Mouse (Mus musculus) hindbrain, embryonic 12.5 days (tissue): Measurements from ENCODE around the gene Srrd. TPM values are rescaled to one million over a fixed set of nuclear protein-coding genes. Genes with fewer than 3 reads are reported as not detected.
A peak's percentile ranks its signal among the peaks of the same experiment; 100 is the strongest.
"Not testable (repeated sequence)": the region's sequence is repeated elsewhere in the genome, so short reads cannot be mapped to it uniquely, and the experiment has no call there.

Source experiments
- ATAC-seq: fragments of 200-750 bp; cut with Nextera tagmentation; 2 replicates; pipeline ENCODE4 v1.8.0; 2017; ENCODE audit warnings: moderate TSS enrichment; ENCODE audit not compliant: low FRiP score
- H3K27ac ChIP-seq: fragments of 300-500 bp; sonication (generic); 2 replicates; pipeline ENCODE4 v1.5.1; 2016; ENCODE audit warnings: mild to moderate bottlenecking
- H3K27me3 ChIP-seq: fragments of 300-500 bp; sonication (generic); 2 replicates; pipeline ENCODE4 v1.6.1; 2016; ENCODE audit warnings: mild to moderate bottlenecking
- H3K36me3 ChIP-seq: fragments of 300-500 bp; sonication (generic); 2 replicates; pipeline ENCODE4 v1.6.1; 2016; ENCODE audit warnings: mild to moderate bottlenecking
- H3K4me1 ChIP-seq: fragments of 300-500 bp; sonication (generic); 2 replicates; pipeline ENCODE4 v1.6.1; 2016
- H3K4me2 ChIP-seq: fragments of 300-500 bp; sonication (generic); replicated peaks from 2 replicates; pipeline ENCODE4 v1.6.1; 2016; ENCODE audit warnings: mild to moderate bottlenecking
- H3K4me3 ChIP-seq: fragments of 300-500 bp; sonication (generic); 2 replicates; pipeline ENCODE4 v1.5.1; 2016; ENCODE audit warnings: mild to moderate bottlenecking
- H3K9ac ChIP-seq: fragments of 300-500 bp; sonication (generic); 2 replicates; pipeline ENCODE4 v1.6.1; 2016; ENCODE audit warnings: mild to moderate bottlenecking, moderate library complexity
- H3K9me3 ChIP-seq: fragments of 300-500 bp; sonication (generic); replicated peaks from 2 replicates; pipeline ENCODE4 v1.6.1; 2016; ENCODE audit warnings: mild to moderate bottlenecking
- WGBS: fragments of 180-500 bp; shearing (Covaris S2); methylation state at CpG from one replicate; pipeline ENCODE4 v1.1.7; 2016; 5-methylcytosine and 5-hydroxymethylcytosine counted together
- polyA plus RNA-seq: library from polyadenylated mRNA; unstranded; fragments of >200 nt; fragmentation: Nextera tagmentation; extraction: Ambion mirVana; gene quantifications from 2 replicates; pipeline ENCODE4 v1.2.1, GENCODE M21; 2016

The Srrd gene
- polyA plus RNA-seq, 1 experiment from 2014 or later = 47.6 TPM

- Histone ChIP-seq H3K27me3 (no peaks in the 10 kb centered on the region), H3K9me3 (no peaks in the 10 kb centered on the region), H3K27ac (peak within 1 kb of the TSS; percentile 78), H3K4me1 (peaks cover 18% of the 10 kb centered on the region), H3K4me2 (peak within 1 kb of the TSS; percentile 82), H3K36me3 (peaks cover 27% of the 10 kb centered on the region), H3K9ac (peak within 1 kb of the TSS; percentile 83), H3K4me3 (peak within 1 kb of the TSS; percentile 94)
- peak; percentile 88 for ATAC-seq
- 8% methylated on average over 48 of the region's 48 CpGs for WGBS
Measured at GRCm38 (mm10) chr5:112325546-112326445, 17.0 kb downstream of the Srrd start, which contains the start of gene Tfip11. Tfip11 (plus strand) TSS chr5:112326358.

DNA sequence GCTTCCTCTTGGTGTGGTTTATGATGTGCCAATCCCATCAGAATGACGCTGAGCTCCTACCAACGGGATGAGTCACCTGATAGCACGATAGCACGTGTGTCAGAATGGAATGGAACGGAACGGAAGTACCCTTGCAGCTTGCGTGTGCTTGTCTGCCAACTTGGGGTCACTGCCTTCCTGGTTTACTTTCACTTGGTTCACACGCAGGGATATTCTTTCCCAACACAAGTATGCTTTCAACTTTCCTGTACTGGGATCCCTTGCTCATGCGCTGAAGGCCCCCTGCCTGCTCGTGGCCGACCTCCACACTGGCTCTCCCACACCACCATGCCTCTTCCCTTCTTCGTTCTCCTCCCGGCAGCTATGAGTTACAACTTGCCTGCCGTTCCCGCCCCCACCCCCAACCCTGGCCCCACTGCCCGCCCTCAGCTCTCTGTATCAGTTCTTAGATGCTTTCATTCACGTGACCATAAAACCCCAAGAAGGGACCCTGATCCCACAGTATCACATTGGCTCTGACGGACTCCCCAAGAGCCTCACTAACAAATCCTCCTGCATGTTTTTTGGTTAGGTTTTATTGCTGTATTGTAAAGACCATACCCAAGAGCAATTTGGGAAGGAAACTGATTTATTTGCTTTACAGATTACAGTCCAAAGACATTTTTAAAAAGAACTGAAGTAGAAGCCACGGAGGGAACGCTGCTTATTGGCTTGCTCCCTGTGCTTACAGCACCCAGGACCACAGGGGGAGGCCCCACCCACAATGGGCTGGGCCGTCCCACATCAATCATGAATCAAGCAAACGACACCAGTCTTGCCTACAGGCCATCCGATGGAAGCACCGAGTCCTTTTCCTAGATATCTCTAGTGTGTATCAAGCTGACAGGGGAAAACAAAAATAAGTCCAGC lies 17.9 kb downstream of the Srrd start:
- peak overlapping the region; percentile 25 for H3K4me2 ChIP-seq
- WGBS = 34% methylated on average over 24 of the region's 24 CpGs
- H3K36me3 ChIP-seq = peaks cover 18% of the 10 kb centered on the region
- H3K9me3 ChIP-seq = no peaks in the 10 kb centered on the region
- no peak overlapping the region for H3K4me3 ChIP-seq
- no peaks in the 10 kb centered on the region for H3K27me3 ChIP-seq
- H3K9ac ChIP-seq = no peak overlapping the region; the same call in 1 of the 2 replicates
- H3K27ac ChIP-seq = no peak overlapping the region
- H3K4me1 ChIP-seq = peaks cover 18% of the 10 kb centered on the region
- no peak for ATAC-seq

GRCm38 (mm10) chr5:112323246-112323645 lies 19.6 kb downstream of the Srrd start:
- peaks cover 5% of the 10 kb centered on the region; the same call in 1 of the 2 replicates for H3K36me3 ChIP-seq
- no peak overlapping the region for H3K4me2 ChIP-seq
- no peak overlapping the region for H3K9ac ChIP-seq
- ATAC-seq = no peak
- peaks cover 18% of the 10 kb centered on the region for H3K4me1 ChIP-seq
- H3K27me3 ChIP-seq = no peaks in the 10 kb centered on the region
- 87% methylated on average over 6 of the region's 6 CpGs for WGBS
- H3K4me3 ChIP-seq = no peak overlapping the region
- H3K27ac ChIP-seq = no peak overlapping the region
- H3K9me3 ChIP-seq = no peaks in the 10 kb centered on the region

DNA sequence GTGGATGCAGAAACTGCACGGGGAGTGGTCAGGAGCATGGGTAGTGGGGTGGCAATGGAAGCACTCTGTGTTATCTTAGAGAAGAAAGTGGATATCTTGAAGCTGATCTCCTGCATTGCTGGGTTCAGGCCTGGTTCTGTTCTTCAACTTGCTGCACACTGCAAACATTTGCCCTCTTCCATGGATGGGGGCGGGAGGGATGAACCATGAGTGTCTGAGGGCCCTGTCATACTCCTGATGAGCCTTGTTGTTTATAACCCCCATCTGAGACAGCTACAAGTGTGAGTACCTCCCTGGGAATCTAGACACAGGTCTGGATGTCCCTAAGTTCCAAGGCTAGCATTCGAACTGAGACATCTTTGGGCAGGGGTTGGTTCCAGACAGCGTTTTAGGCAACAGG lies 21.5 kb downstream of the Srrd start:
- H3K4me1 ChIP-seq = 0 out of 2 replicates have a peak, but pooled peaks cover 5% of the 10 kb centered on the region
- no peak overlapping the region for H3K4me2 ChIP-seq
- no peaks in the 10 kb centered on the region for H3K9me3 ChIP-seq
- WGBS = 82% methylated on average over 4 of the region's 4 CpGs
- H3K27me3 ChIP-seq = no peaks in the 10 kb centered on the region
- H3K27ac ChIP-seq = no peak overlapping the region
- H3K36me3 ChIP-seq = no peaks in the 10 kb centered on the region
- no peak overlapping the region for H3K9ac ChIP-seq
- no peak overlapping the region for H3K4me3 ChIP-seq
- ATAC-seq = no peak

DNA sequence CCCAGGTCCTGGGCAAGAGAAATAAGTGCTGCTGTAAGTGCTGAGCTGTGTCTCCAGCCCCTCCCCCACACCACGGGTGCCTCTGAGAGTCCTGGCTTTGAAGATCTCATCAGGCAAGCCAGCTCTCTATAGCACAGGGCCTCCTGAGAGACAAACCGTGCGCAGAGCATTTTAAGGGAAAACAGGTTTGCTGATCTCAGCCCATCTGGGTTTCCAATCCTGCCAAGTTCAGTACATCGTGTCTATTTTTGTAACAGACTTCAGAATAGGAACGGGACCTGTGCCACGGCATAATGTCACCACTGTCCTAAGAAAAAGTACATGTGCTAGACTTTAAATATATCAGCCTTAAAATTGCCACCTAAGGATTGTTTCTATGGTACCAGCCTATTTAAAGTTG lies 21.9 kb downstream of the Srrd start:
- Histone ChIP-seq H3K9me3 (no peaks in the 10 kb centered on the region), H3K27ac (no peak overlapping the region), H3K4me2 (no peak overlapping the region), H3K36me3 (no peaks in the 10 kb centered on the region), H3K4me1 (0 out of 2 replicates have a peak, but pooled peaks cover 5% of the 10 kb centered on the region), H3K9ac (no peak overlapping the region), H3K4me3 (no peak overlapping the region), H3K27me3 (no peaks in the 10 kb centered on the region)
- no peak for ATAC-seq
- WGBS = 74% methylated on average over 6 of the region's 6 CpGs

- Histone ChIP-seq H3K36me3 (peaks cover under 1% of the 10 kb centered on the region; the same call in 1 of the 2 replicates), H3K4me2 (no peak overlapping the region), H3K9me3 (no peaks in the 10 kb centered on the region), H3K9ac (no peak overlapping the region), H3K4me1 (0 out of 2 replicates have a peak, but pooled peaks cover 2% of the 10 kb centered on the region), H3K4me3 (no peak overlapping the region), H3K27me3 (no peaks in the 10 kb centered on the region), H3K27ac (no peak overlapping the region)
- no peak for ATAC-seq
- 66% methylated on average over 5 of the region's 5 CpGs for WGBS
Measured at GRCm38 (mm10) chr5:112320379-112320778, 22.5 kb downstream of the Srrd start.

DNA sequence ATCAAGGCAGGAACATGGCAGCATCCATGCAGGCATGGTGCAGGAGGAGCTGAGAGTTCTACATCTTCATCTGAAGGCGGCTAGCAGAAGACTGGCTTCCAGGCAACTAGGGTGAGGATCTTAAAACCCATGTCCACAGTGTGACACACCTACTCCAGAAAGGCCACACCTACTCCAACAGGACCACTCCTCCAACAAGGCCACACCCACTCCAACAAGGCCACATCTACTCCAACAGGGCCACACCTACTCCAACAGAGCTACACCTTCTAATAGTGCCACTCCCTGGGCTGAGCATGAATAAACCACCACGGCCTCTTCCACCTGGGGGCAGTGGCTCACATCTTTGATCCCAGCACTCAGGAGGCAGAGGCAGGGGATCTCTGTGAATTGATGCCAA lies 23.5 kb downstream of the Srrd start:
- WGBS = 65% methylated on average over 2 of the region's 2 CpGs

DNA sequence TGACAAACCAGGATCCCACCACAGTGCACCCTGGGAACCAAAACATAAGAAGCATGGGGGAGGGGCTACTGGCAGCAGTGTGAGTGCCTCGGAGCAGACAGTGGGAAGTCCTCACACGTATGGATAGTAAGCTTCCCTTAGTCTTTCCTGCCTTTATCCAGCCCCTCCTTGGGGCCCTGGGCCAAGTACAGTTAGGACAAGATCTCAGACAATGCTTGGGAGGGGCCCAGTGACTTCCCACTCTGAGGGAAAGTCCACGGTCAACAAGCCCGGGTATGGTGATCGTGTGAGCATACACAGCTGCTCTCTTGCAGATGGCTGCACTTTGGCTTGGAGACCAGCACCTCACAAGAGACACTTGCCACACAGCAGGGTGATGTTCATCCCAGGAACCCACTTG lies 25.5 kb downstream of the Srrd start:
- H3K27me3 ChIP-seq = no peaks in the 10 kb centered on the region
- no peaks in the 10 kb centered on the region for H3K9me3 ChIP-seq
- no peak for ATAC-seq
- no peak overlapping the region for H3K9ac ChIP-seq
- H3K4me3 ChIP-seq = no peak overlapping the region
- H3K4me1 ChIP-seq = no peaks in the 10 kb centered on the region; the same call in 1 of the 2 replicates
- peaks cover 13% of the 10 kb centered on the region for H3K36me3 ChIP-seq
- WGBS = 61% methylated on average over 5 of the region's 5 CpGs
- H3K4me2 ChIP-seq = no peak overlapping the region
- H3K27ac ChIP-seq = no peak overlapping the region

More for the DNA sequence above, 23.5 kb downstream of the Srrd start:
- H3K9me3 ChIP-seq, H3K9ac ChIP-seq, H3K4me2 ChIP-seq, H3K36me3 ChIP-seq, H3K27ac ChIP-seq, H3K4me1 ChIP-seq, H3K4me3 ChIP-seq, H3K27me3 ChIP-seq, ATAC-seq: not testable (repeated sequence)

- no peaks in the 10 kb centered on the region for H3K9me3 ChIP-seq
- no peak overlapping the region for H3K4me3 ChIP-seq
- no peaks in the 10 kb centered on the region; the same call in 1 of the 2 replicates for H3K4me1 ChIP-seq
- no peak overlapping the region for H3K4me2 ChIP-seq
- H3K27ac ChIP-seq = no peak overlapping the region
- ATAC-seq = no peak
- H3K27me3 ChIP-seq = no peaks in the 10 kb centered on the region
- peaks cover 19% of the 10 kb centered on the region for H3K36me3 ChIP-seq
- H3K9ac ChIP-seq = no peak overlapping the region
- WGBS = 77% methylated on average over 5 of the region's 5 CpGs
Measured at GRCm38 (mm10) chr5:112316468-112316867, 26.4 kb downstream of the Srrd start.

GRCm38 (mm10) chr5:112313222-112313885 lies 29.5 kb downstream of the Srrd start:
- peaks cover 44% of the 10 kb centered on the region for H3K36me3 ChIP-seq
- H3K4me1 ChIP-seq = no peaks in the 10 kb centered on the region; the same call in 1 of the 2 replicates
- H3K27ac ChIP-seq = no peak overlapping the region
- no peak overlapping the region for H3K4me3 ChIP-seq
- H3K9ac ChIP-seq = no peak overlapping the region; the same call in 1 of the 2 replicates
- no peak for ATAC-seq
- no peak overlapping the region for H3K4me2 ChIP-seq
- 58% methylated on average over 11 of the region's 11 CpGs for WGBS
- no peaks in the 10 kb centered on the region for H3K9me3 ChIP-seq
- H3K27me3 ChIP-seq = no peaks in the 10 kb centered on the region

DNA sequence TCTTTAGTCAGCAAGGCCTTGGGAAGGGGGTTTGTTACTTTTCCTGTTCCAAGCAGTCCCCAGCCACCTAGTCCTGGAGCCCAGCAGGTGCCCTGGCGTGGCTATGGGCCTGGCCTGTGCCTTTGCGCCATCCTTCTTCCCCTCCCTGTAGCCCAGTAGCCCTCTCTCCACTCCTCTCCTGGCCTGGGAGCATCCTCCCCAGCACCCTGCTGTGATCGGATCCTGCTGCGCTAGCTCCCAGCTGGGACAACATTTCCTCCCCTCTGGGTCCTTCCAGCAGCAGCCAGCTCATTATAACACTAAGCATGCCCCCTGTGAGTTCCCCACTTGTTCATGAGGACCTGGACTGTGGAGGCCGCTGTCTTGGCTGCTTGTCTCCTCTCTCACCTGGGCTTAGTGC lies 37.0 kb downstream of the Srrd start:
- no peak for ATAC-seq
- Histone ChIP-seq H3K27ac (no peak overlapping the region), H3K4me1 (no peaks in the 10 kb centered on the region), H3K27me3 (no peaks in the 10 kb centered on the region), H3K36me3 (peaks cover 39% of the 10 kb centered on the region), H3K4me2 (no peak overlapping the region), H3K9ac (no peak overlapping the region), H3K9me3 (no peaks in the 10 kb centered on the region), H3K4me3 (no peak overlapping the region)
- WGBS = 61% methylated on average over 5 of the region's 5 CpGs
